Mouse (Mus musculus) yolk sac, embryonic 10.5 days (tissue): ENCODE measurements around the gene Sv2b.
"Not testable (repeated sequence)": the region's sequence is repeated elsewhere in the genome, so short reads cannot be mapped to it uniquely, and the experiment has no call there.

Source experiments
- DNase-seq: peaks from one replicate; pipeline ENCODE4 v3.0.0-alpha.2; 2017; ENCODE audit warnings: low spot score

Gene Sv2b

DNA sequence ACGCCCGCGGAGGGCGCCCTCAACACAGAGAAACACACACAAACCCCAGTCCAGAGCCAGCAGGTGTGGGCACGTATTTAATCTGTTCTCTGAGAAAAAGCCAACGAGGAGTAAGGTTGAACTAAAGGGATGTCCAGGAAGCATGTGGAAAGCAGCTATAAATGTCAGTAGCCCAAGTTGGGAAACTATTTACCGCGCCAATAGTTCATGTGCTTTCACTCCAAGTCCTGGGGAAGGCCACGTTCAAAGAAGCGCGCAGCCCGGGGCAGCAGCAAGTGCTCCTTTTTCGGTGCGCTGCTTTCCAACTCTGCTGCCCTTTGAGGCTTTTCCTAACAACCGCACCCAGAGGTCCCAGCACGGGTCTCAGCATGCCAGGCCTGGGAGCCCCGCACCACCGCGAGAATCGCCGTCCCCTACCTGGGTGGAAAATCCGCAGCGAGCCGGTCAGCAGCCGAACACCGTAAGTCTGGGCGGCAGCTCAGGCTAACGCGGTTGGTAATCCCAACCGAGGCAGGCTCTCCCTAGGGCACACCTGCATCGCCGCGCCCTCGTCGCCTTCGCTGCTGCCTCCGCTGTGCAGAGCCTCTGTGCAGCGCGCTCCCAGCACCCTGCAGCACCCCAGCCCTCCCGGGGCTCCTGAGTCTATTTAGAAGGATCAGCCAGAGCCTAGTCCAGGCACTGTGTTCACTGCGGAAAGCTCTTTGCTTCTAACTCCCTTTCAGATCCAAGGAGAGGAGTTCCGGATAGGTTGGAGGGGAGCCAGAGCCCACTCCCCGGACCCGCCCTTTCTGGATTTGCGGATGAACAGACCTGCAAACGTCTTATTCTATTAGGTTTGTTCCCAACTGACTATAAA is at the start of gene Sv2b:
TSS of gene Sv2b (minus strand) at position 806 of the 856 bp plus-strand sequence.
- DNase-seq = no peak

DNA sequence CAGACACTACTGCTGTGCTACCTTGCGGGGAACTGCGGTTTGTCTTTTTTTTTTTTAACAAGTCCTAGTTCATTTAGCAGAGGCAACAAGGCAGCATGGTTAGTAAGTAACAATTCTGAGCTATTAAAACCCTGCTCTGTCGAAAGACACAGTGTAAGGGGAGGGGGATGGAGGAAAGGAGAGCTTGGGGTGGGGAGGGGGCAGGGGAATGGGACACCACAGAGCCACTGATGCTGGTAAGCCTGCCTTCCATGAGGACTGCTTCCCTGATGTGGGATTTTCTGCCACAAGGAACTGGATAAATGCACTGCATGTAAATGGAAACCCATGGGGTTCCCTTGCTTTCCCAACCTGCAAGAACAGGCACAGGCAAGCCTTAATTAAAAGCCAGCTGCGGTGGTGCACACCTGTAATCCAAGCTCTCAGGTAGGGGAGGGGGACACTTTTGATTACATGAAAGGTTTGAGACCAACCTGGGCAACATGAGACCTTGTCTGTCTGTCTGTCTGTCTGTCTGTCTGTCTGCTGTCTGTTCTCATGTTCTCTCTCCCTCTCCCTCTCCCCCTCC is 49.3 kb upstream of the Sv2b start:
- no peak for DNase-seq

DNA sequence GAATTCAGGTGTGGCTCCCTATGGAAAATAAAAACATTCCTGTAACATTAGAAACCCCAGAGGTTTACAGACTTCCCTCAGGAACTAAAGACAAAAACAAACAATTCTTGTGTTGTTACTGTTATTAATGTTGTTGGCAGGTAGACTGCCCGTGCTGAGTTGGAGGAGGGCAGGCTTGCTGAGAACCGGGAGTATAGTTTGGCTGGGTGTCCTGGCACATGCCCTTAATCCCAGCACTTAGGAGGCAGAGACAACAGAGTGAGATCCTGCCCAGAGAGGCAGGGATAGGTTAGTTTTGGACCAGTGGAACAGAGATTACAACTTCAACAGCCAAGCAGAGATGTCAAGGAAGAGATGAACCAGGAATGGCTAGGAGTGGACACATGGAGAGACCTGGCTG is 46.5 kb upstream of the Sv2b start:
- DNase-seq = no peak

- DNase-seq = no peak
Measured at GRCm38 (mm10) chr7:75352777-75353374, 43.8 kb upstream of the Sv2b start.

GRCm38 (mm10) chr7:75350172-75350571 is 41.1 kb upstream of the Sv2b start:
- DNase-seq = no peak

DNA sequence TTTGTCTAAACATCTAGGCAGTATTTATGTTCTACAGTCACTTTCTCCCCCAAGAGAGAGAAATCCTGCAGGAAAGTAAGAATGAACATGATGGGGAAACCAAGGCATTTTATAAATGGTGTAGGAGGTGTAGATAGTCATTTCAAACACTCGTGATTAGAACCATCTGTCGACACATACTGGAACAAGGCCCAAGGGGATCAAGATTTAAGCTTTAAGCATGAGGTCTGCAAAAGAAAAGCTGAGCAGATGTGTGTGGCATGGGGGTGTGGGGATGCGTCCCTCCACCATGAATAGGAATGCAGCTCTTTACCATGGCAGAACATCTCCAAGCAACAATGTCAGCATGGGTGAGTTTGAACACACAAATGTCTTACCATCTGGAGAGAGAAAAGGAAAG is 23.2 kb upstream of the Sv2b start:
- no peak for DNase-seq

DNA sequence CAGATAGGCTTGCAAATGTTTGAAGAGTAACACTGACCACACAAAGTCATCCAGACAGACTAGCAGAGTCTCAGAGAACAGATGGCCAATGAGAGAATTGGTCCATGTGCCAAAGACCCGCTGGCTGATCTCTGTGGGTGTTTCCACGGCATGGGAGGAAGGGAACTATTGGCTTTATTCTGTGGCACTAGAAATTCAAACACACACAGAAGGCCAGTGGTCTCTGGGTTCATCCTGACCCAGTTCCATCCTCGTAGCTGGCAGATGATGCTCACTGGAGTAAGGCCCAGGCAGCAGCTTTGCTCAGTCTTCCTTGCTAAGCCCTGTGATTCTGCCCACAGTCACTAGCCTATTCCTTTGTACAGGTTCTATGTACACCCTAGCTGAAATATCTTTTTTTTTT is 20.7 kb upstream of the Sv2b start:
- DNase-seq = no peak

DNA sequence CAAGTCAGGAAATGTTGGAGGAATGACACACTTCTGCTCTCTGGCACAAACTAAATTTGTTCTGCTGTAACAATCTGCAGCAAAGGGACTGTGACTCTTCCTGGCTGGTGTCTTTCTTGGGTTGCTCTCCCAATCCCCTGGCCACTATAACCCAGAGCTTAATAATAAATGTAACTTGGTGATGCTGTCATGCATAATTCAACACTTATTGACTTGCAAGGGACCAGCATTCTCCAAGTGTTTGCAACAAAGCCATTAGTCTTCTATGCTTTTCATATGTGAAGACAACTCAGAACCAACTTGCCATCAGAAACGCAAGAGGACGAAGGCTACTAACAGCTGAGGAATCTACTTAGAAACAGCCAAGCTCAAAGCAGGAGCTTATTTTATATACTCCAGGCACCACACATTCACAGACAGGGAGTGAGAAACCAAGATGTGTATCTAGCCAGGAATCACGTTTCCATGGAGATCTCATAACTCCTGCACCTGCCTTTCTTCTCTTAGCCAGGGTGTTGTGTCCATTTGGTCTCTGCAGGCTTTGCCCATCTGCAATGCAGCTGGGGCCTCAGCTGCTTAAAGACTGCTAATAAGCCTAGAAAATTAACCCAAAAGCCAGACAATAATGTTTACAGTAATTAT is 19.8 kb upstream of the Sv2b start:
- DNase-seq = no peak

DNA sequence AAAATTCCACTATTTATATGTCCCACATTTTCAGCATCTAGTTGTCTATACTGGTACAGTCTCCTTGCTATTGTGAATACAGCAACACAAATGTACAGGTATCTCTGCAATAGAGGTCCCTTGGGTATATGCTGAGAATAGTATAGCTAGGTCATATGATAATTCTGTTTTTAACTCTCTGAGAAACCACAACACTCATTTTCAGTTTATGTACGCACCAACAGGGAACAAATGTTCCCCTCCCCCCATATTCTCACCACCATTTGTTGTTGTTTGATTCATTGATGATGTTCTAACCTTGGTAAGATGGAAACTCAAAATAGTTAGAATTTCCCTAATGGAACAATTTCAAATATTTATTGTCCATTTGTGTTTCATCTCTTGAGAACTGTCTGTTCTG is 16.2 kb upstream of the Sv2b start:
- DNase-seq = no peak

GRCm38 (mm10) chr7:75322742-75323141 is 13.7 kb upstream of the Sv2b start:
- not testable (repeated sequence) for DNase-seq

DNA sequence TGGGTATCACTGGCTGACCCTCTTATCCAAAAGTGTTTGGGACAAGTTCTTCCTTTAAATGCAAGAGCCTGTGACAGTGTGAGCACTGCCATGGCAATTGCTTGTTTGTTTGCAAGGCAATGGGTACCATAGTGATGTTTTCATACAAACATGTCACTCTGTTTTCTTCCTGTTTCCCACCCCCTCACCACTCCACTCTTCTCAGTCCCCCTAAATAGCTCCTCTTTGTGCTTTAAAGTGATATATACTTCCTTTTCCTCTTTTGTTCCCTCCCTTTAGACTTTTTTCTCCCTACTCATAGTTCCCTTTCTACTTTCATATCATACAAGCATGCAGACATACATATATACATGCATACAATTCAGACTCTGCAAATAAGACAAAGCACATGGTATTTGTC is 10.9 kb upstream of the Sv2b start:
- no peak for DNase-seq

DNA sequence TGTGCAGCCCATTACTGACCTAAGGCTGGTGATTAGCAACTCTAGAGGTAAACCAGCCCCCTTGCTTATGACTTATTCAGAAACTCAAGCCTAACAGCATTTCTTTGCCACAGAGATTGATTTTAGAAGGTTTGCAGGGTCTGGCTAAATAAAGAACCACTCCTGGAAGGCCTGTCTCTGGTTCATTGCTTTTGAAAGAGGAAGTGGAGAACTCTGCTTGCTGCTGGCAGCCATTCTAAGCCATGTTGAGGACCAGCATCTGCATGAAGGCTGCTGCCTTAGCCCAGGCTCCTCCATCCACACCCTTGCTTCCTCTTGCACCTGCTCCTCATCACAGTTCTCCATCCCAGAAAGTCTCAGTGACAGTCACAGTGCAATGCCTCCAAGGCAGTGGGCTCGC is 9.3 kb upstream of the Sv2b start:
- DNase-seq = no peak

- no peak for DNase-seq
Measured at GRCm38 (mm10) chr7:75314873-75315272, 5.8 kb upstream of the Sv2b start.

DNA sequence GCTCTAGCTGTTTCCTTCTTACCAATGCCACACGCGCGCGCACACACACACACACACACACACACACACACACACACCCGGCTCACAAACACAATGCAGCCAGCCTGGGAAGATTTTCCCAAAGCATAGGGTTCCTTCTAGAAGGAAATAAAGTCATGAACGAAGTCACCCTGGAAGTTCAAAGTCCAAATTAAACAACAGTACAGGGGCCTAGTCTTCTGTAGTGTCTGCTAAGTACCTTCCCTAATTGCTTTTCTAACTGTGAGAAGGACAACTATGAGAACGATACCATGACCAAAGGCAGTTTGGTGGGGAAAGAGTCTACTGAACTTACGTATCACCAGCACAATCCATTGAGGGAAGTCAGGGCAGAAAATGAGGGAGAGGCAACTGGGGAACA is 508 bp upstream of the Sv2b start:
- DNase-seq = no peak

- no peak for DNase-seq
Measured at GRCm38 (mm10) chr7:75308140-75308456, 964 bp downstream of the Sv2b start.

- DNase-seq = no peak
Measured at GRCm38 (mm10) chr7:75307570-75308087, 1.4 kb downstream of the Sv2b start.

DNA sequence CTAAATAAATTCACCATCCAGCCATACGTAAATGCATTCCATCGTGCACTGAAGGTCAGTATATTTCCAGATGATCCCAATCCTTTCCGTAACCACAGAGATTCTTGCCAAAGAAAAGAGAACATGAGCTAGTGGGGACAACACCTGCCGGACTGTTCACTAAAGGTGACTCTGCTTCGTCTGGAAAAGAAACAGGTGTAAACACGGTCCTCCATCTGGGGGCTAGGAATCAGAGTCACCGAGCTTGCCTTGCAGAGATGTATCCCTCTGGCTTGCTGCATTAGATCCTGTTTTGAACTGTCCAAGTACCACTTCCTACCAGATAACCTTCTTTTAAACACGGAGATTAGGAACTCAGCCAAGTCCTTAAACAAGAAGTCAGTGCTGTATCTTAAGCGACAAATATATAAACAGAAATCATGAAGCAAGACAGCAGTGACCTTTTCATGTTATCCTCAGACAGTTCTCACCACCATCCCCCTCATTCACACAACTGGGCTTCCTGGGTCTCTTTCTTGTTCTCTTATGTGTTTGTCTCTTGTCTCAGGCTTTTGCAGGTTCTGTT is 3.1 kb downstream of the Sv2b start:
- no peak for DNase-seq

GRCm38 (mm10) chr7:75302523-75303215 is 6.4 kb downstream of the Sv2b start:
- no peak for DNase-seq

GRCm38 (mm10) chr7:75299245-75299644 is 9.8 kb downstream of the Sv2b start:
- DNase-seq = no peak

- DNase-seq = peak; percentile 23
Measured at GRCm38 (mm10) chr7:75296688-75297119, 12.4 kb downstream of the Sv2b start.

DNA sequence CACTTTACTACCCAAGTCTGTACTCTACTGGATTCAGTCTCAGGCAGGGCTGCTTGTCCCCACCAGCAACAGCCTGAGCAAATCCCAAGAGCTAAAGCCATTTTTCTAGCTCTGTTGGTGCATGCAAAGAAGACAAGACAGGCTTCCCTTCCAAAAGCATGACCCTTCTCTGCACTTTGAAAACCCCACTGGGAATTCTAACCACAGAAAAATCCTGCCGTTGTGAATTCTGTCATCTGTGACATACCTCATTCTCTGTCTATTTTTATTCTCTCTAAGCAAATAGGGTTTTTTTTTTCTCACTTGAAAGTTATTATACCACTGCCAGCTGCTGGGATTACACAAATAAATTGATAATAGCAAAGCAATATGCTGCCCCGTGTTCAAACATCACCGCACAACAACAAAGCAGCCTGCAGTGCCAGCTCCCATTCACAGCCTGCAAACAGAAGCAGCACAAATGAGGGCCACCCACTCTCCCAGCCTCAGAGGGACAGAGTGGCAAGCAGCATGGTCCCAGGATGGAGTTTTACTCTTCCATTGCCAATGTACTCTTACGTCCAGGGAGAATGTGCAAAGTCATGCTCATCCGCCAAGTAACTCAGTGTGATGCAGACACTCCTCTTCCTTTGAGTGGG is 13.7 kb downstream of the Sv2b start:
- no peak for DNase-seq
